Mouse (Mus musculus) CH12.LX (cell line): ENCODE data around the gene Klra3. TPM values are rescaled to one million over a fixed set of nuclear protein-coding genes. Genes with fewer than 3 reads are reported as not detected.
"Not testable (repeated sequence)": the region's sequence is repeated elsewhere in the genome, so short reads cannot be mapped to it uniquely, and the experiment has no call there.

Experiments
- DNase-seq: peaks from one replicate; pipeline ENCODE4 v3.0.0-alpha.2; 2013; ENCODE audit errors: extremely low read depth
- H3K27ac ChIP-seq: 2 replicates; pipeline ENCODE4 v1.5.1; 2012; ENCODE audit warnings: low read depth, mild to moderate bottlenecking, control low read depth, moderate library complexity; ENCODE audit not compliant: insufficient read depth
- H3K27me3 ChIP-seq: replicated peaks from 2 replicates; pipeline ENCODE3; 2012; ENCODE audit warnings: inconsistent platforms
- H3K36me3 ChIP-seq, 2 experiments: replicated peaks in 1 of 2; 2 replicates each; pipeline versions ENCODE3 to v1.6.1; 2012; ENCODE audit warnings: inconsistent platforms in 1 of 2, low read length in 1 of 2, mild to moderate bottlenecking in 1 of 2, mixed read lengths in 1 of 2, moderate library complexity in 1 of 2; ENCODE audit not compliant: control insufficient read depth in 1 of 2, insufficient read depth in 1 of 2
- H3K4me1 ChIP-seq, 2 experiments: 2 replicates each; pipeline ENCODE4 v1.6.1; 2012; ENCODE audit warnings: inconsistent platforms in 1 of 2, moderate library complexity in 1 of 2; ENCODE audit not compliant: insufficient read depth in 2 of 2, control insufficient read depth in 1 of 2
- H3K4me2 ChIP-seq: 2 replicates; pipeline ENCODE4 v1.6.1; 2012; ENCODE audit warnings: low read depth, mild to moderate bottlenecking, control low read depth; ENCODE audit not compliant: poor library complexity, insufficient read depth, severe bottlenecking
- H3K4me3 ChIP-seq, 3 experiments: fragments of 150-350 bp in 1 of 3; sonication (generic) in 1 of 3; replicated peaks in 1 of 3; 2 replicates each; pipeline versions ENCODE3 to v1.5.1; 2011 to 2012; ENCODE audit warnings: low read depth in 2 of 3, low read length in 2 of 3, mild to moderate bottlenecking in 2 of 3, moderate library complexity in 2 of 3, control low read depth in 1 of 3, improper control_type of control experiment in 1 of 3, inconsistent platforms in 1 of 3, mixed read lengths in 1 of 3; ENCODE audit not compliant: poor library complexity in 1 of 3
- H3K79me2 ChIP-seq: replicated peaks from 2 replicates; pipeline ENCODE4 v1.6.1; 2012; ENCODE audit warnings: mild to moderate bottlenecking, moderate library complexity; ENCODE audit not compliant: control insufficient read depth, poor library complexity, insufficient read depth, severe bottlenecking; ENCODE audit errors: extremely low read depth
- H3K9ac ChIP-seq: 2 replicates; pipeline ENCODE4 v1.6.1; 2012; ENCODE audit warnings: low read depth, mild to moderate bottlenecking, control low read depth, moderate library complexity; ENCODE audit not compliant: insufficient read depth
- H3K9me3 ChIP-seq: replicated peaks from 2 replicates; pipeline ENCODE3; 2012; ENCODE audit warnings: low read length, inconsistent platforms, mixed read lengths
- BHLHE40 ChIP-seq: IDR thresholded peaks from 2 replicates; pipeline ENCODE4 v1.6.1; 2011; ENCODE audit warnings: mild to moderate bottlenecking, low read depth, low read length, improper control_type of control experiment
- ELF1 ChIP-seq: IDR thresholded peaks from 2 replicates; pipeline ENCODE4 v1.6.1; 2014; ENCODE audit warnings: low read depth, mild to moderate bottlenecking, inconsistent platforms, low read length, improper control_type of control experiment
- ETS1 ChIP-seq: conservative IDR thresholded peaks from 2 replicates; pipeline ENCODE4 v1.6.1; 2012; ENCODE audit warnings: low read depth, mild to moderate bottlenecking, inconsistent platforms, low read length, improper control_type of control experiment, moderate library complexity
- GABPA ChIP-seq: IDR thresholded peaks from 2 replicates; pipeline ENCODE4 v1.6.1; 2012; ENCODE audit warnings: low read depth, low read length, improper control_type of control experiment, inconsistent platforms; ENCODE audit not compliant: insufficient replicate concordance
- MAFK ChIP-seq: IDR thresholded peaks from 2 replicates; pipeline ENCODE4 v1.6.1; 2011; ENCODE audit warnings: low read length, improper control_type of control experiment; ENCODE audit not compliant: insufficient replicate concordance
- MAZ ChIP-seq: IDR thresholded peaks from 2 replicates; pipeline ENCODE4 v1.6.1; 2012; ENCODE audit warnings: low read depth, mild to moderate bottlenecking, inconsistent platforms, low read length, improper control_type of control experiment, moderate library complexity
- NRF1 ChIP-seq: IDR thresholded peaks from 2 replicates; pipeline ENCODE4 v1.6.1; 2014; ENCODE audit warnings: low read depth, mild to moderate bottlenecking, inconsistent platforms, low read length, improper control_type of control experiment, moderate library complexity
- POLR2A ChIP-seq: IDR thresholded peaks from 2 replicates; pipeline ENCODE4 v1.6.1; 2011; ENCODE audit warnings: low read depth, mild to moderate bottlenecking, improper control_type of control experiment, low read length
- RAD21 ChIP-seq: IDR thresholded peaks from 2 replicates; pipeline ENCODE4 v1.6.1; 2011; ENCODE audit warnings: low read depth, mild to moderate bottlenecking, low read length, improper control_type of control experiment, moderate library complexity
- TCF12 ChIP-seq: IDR thresholded peaks from 2 replicates; pipeline ENCODE4 v1.6.1; 2014; ENCODE audit warnings: low read depth, mild to moderate bottlenecking, inconsistent platforms, low read length, improper control_type of control experiment
- UBTF ChIP-seq: IDR thresholded peaks from 2 replicates; pipeline ENCODE4 v1.6.1; 2012; ENCODE audit warnings: low read depth, mild to moderate bottlenecking, inconsistent platforms, low read length, improper control_type of control experiment, moderate library complexity
- USF1 ChIP-seq: IDR thresholded peaks from 2 replicates; pipeline ENCODE4 v1.6.1; 2014; ENCODE audit warnings: low read depth, mild to moderate bottlenecking, inconsistent platforms, low read length, improper control_type of control experiment
- ZKSCAN1 ChIP-seq: IDR thresholded peaks from 2 replicates; pipeline ENCODE4 v1.6.1; 2012; ENCODE audit warnings: low read depth, inconsistent platforms, low read length, improper control_type of control experiment, borderline replicate concordance
- ZNF384 ChIP-seq: IDR thresholded peaks from 2 replicates; pipeline ENCODE4 v1.6.1; 2012; ENCODE audit warnings: low read depth, low read length, improper control_type of control experiment, inconsistent platforms
- dilution Hi-C: fragments of 300-500 bp; cut with MboI; formaldehyde crosslinking; loops from 2 replicates; pipeline ENCODE4 v1.14.3; 2020; ENCODE audit warnings: low sequenced_read_pairs; ENCODE audit not compliant: extremely low pct_unique_long_range_greater_than_20kb, extremely low pct_ligation_motif_present
- in situ Hi-C: fragments of 300-500 bp; cut with MboI; formaldehyde crosslinking; loops from 3 replicates; pipeline ENCODE4 v1.14.3; 2019; ENCODE audit warnings: low sequenced_read_pairs, low pct_ligation_motif_present, low pct_unique_long_range_greater_than_20kb, mixed read lengths
- polyA plus RNA-seq: library from polyadenylated mRNA; unstranded; fragments of >175 nt; gene quantifications from 2 replicates; pipeline ENCODE4 v1.2.1, GENCODE M21; 2012; ENCODE audit warnings: low read depth; ENCODE audit not compliant: insufficient read length
- total RNA-seq, 2 experiments: library from RNA; depleted of rRNA; stranded (reverse); fragments of 300-350 nt in 1 of 2; fragments of >200 nt in 1 of 2; gene quantifications; 2 replicates each; pipeline ENCODE4 v1.2.3; 2012 to 2014

The Klra3 gene
- total and polyA plus RNA-seq, 3 experiments, result not detected

- H3K4me2 ChIP-seq, result no peak overlapping the region
- no peak overlapping the region for H3K27ac ChIP-seq
- no peaks in the 10 kb centered on the region for H3K79me2 ChIP-seq
- H3K4me1 ChIP-seq, result no peaks in the 10 kb centered on the region
- H3K4me3 ChIP-seq, result no peak overlapping the region
- in situ Hi-C loops, result no loop called here
- no peak overlapping the region for H3K9ac ChIP-seq
- H3K9me3 ChIP-seq, result no peaks in the 10 kb centered on the region
- no peaks in the 10 kb centered on the region for H3K36me3 ChIP-seq
- dilution Hi-C loops, result no loop called here
- TF ChIP-seq ELF1, result no peak
- TF ChIP-seq MAZ, result no peak
- TF ChIP-seq POLR2A, result no peak
- TF ChIP-seq BHLHE40, result no peak
- TF ChIP-seq ZKSCAN1, result no peak
- no peak for TF ChIP-seq ETS1
- no peak for TF ChIP-seq MAFK
- TF ChIP-seq RAD21, result no peak
- TF ChIP-seq GABPA, result no peak
- no peak for TF ChIP-seq UBTF
- TF ChIP-seq USF1, result no peak
- TF ChIP-seq ZNF384, result no peak
- TF ChIP-seq TCF12, result no peak
- TF ChIP-seq NRF1, result no peak
- no peaks in the 10 kb centered on the region for H3K27me3 ChIP-seq
- DNase-seq, result no peak
Measured at GRCm38 (mm10) chr6:130287984-130288649, 49.3 kb downstream of the Klra3 start.

GRCm38 (mm10) chr6:130281828-130282227 is 55.5 kb downstream of the Klra3 start, which contains the start of gene Klra10:
TSS of gene Klra10 (minus strand) at chr6:130281928.
- H3K9me3 ChIP-seq, H3K79me2 ChIP-seq, H3K27ac ChIP-seq, in situ Hi-C loops, H3K4me1 ChIP-seq, H3K4me2 ChIP-seq, dilution Hi-C loops, H3K4me3 ChIP-seq, H3K27me3 ChIP-seq, H3K9ac ChIP-seq, H3K36me3 ChIP-seq, DNase-seq: not testable (repeated sequence)

Other genes with a start within 250 kb of the Klra3 start
- not detected in 2 replicates for gene Klra8, start 207.7 kb downstream of the Klra3 start, total RNA-seq (2012; rRNA removed)
- gene Klra8, start 207.7 kb downstream of the Klra3 start, total RNA-seq (2014; rRNA removed), result not detected in 2 replicates
- not detected in 2 replicates for gene Klra8, start 207.7 kb downstream of the Klra3 start, polyA plus RNA-seq
- gene Klra9, start 144.5 kb downstream of the Klra3 start, total RNA-seq (2012; rRNA removed), result not detected in 2 replicates
- gene Klra9, start 144.5 kb downstream of the Klra3 start, total RNA-seq (2014; rRNA removed), result not detected in 2 replicates
- not detected in 2 replicates for gene Klra9, start 144.5 kb downstream of the Klra3 start, polyA plus RNA-seq
- gene Klra7, start 104.3 kb downstream of the Klra3 start, total RNA-seq (2012; rRNA removed), result not detected in 2 replicates
- not detected in 2 replicates for gene Klra7, start 104.3 kb downstream of the Klra3 start, total RNA-seq (2014; rRNA removed)
- gene Klra7, start 104.3 kb downstream of the Klra3 start, polyA plus RNA-seq, result not detected in 2 replicates
- gene Klra10, start 55.6 kb downstream of the Klra3 start, total RNA-seq (2012; rRNA removed), result not detected in 2 replicates
- not detected in 2 replicates for gene Klra10, start 55.6 kb downstream of the Klra3 start, total RNA-seq (2014; rRNA removed)
- gene Klra10, start 55.6 kb downstream of the Klra3 start, polyA plus RNA-seq, result not detected in 2 replicates
- not detected in 2 replicates for gene Klra1, start 49.3 kb upstream of the Klra3 start, total RNA-seq (2012; rRNA removed)
- gene Klra1, start 49.3 kb upstream of the Klra3 start, total RNA-seq (2014; rRNA removed), result not detected in 2 replicates
- gene Klra1, start 49.3 kb upstream of the Klra3 start, polyA plus RNA-seq, result not detected in 2 replicates